Mouse (Mus musculus): ENCODE measurements around the gene Aqp6. TPM values are rescaled to one million over a fixed set of nuclear protein-coding genes. Genes with fewer than 3 reads are reported as not detected.

The Aqp6 gene
- polyA plus RNA-seq, 1 experiment from 2014 or later = 0.22 TPM

DNA sequence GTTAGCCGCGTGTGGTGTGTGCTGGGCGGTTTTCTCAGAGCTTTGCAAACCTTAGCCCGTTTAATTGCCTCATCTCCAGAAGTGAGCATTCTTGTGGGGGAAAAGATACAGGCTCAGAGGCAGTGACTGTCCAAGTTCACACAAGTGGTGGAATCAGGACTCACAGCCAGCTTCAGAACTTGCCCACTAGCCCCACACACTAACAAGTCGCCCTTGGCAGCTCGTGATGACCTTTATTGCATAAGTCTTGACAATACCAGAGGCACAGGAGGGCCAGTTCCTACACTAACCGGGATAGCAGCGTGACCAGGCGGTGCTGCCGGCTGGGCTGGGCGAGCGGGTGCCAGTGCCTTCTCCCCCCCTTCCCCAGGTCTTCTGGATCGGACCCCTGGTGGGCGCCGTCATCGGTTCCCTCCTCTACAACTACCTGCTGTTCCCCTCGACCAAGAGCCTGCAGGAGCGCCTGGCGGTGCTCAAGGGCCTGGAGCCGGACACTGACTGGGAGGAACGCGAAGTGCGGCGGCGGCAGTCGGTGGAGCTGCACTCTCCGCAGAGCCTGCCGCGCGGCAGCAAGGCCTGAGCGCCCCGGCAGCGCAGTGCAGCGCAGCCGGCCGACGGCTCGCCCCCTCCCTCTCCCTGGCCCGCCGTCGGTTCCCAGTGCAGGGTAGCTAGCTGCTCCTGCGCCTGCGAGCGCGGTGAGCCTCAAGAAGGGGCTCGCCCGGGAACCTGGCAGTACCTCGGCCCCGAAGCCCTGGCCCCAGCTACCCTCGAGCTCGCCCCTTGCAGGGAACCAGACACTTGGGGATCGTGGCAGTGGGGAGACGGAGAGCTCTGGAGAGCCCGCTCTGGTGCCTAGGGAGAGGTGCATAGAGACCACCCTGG, 17.5 kb upstream of the Aqp6 start:
- Histone ChIP-seq H3K36me3 (ENCODE audit: control insufficient read depth, insufficient read depth, low read length) (no peaks in the 10 kb centered on the region), H3K4me3 (ENCODE audit: low read depth, low read length) (peak overlapping the region; percentile 28), H3K27me3 (ENCODE audit: control insufficient read depth, insufficient read depth, low read length) (peaks cover 68% of the 10 kb centered on the region), H3K4me1 (ENCODE audit: control insufficient read depth, insufficient read depth, low read length) (peaks cover 13% of the 10 kb centered on the region), H3K27ac (ENCODE audit: low read depth, low read length) (no peak overlapping the region), H3K9ac (ENCODE audit: low read length) (peak overlapping the region; percentile 51), H3K9me3 (ENCODE audit: control insufficient read depth, low read length) (no peaks in the 10 kb centered on the region), H3K4me2 (peak overlapping the region; percentile 51)
- DNase-seq (ENCODE audit: low spot score, missing footprints) (peak; percentile 95), ATAC-seq (ENCODE audit: low FRiP score) (peak; percentile 55)
- WGBS = 2% methylated on average over 46 of the region's 54 CpGs

GRCm38 (mm10) chr15:99584407-99585202, 16.6 kb upstream of the Aqp6 start:
- ATAC-seq (ENCODE audit: low FRiP score) (peak; percentile 42; the same call in 1 of the 2 replicates), DNase-seq (ENCODE audit: low spot score, missing footprints) (peak; percentile 93)
- Histone ChIP-seq H3K4me3 (ENCODE audit: low read depth, low read length) (peak overlapping the region; percentile 28; the same call in 1 of the 2 replicates), H3K4me2 (peak overlapping the region; percentile 51), H3K27ac (ENCODE audit: low read depth, low read length) (no peak overlapping the region), H3K27me3 (ENCODE audit: control insufficient read depth, insufficient read depth, low read length) (peaks cover 77% of the 10 kb centered on the region), H3K9me3 (ENCODE audit: control insufficient read depth, low read length) (no peaks in the 10 kb centered on the region), H3K9ac (ENCODE audit: low read length) (peak overlapping the region; percentile 51; the same call in 1 of the 2 replicates), H3K4me1 (ENCODE audit: control insufficient read depth, insufficient read depth, low read length) (peaks cover 13% of the 10 kb centered on the region), H3K36me3 (ENCODE audit: control insufficient read depth, insufficient read depth, low read length) (no peaks in the 10 kb centered on the region)
- WGBS = under 1% methylated on average over 24 of the region's 24 CpGs

DNA sequence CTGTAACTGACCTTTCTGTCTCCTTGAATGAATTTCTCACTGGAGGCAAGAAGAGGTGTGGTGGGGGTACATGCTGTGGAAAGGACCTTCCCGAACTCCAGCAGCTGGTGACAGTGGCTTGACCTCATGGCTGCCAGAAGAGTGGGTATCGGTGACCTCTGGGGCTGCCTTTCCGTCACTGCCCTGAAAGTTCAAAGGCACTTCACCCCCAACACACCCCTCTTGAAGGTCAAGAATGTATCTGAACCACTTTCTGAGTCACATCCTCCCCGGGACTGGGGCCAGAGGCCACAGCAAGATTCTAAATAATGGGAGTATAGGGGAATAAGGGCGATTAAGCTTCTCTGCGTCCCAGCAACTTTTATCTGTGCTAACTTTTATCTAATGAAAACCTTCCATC, 15.5 kb upstream of the Aqp6 start:
- peaks cover 17% of the 10 kb centered on the region for H3K4me1 ChIP-seq (ENCODE audit: control insufficient read depth, insufficient read depth, low read length)
- 54% methylated on average over 6 of the region's 6 CpGs for WGBS
- H3K4me3 ChIP-seq (ENCODE audit: low read depth, low read length) = no peak overlapping the region
- H3K36me3 ChIP-seq (ENCODE audit: control insufficient read depth, insufficient read depth, low read length) = no peaks in the 10 kb centered on the region
- H3K4me2 ChIP-seq = no peak overlapping the region
- DNase-seq (ENCODE audit: low spot score, missing footprints) (no peak), ATAC-seq (ENCODE audit: low FRiP score) (no peak)
- H3K9me3 ChIP-seq (ENCODE audit: control insufficient read depth, low read length) = no peaks in the 10 kb centered on the region
- H3K27me3 ChIP-seq (ENCODE audit: control insufficient read depth, insufficient read depth, low read length) = peaks cover 88% of the 10 kb centered on the region
- H3K27ac ChIP-seq (ENCODE audit: low read depth, low read length) = no peak overlapping the region
- no peak overlapping the region for H3K9ac ChIP-seq (ENCODE audit: low read length)

- ATAC-seq (ENCODE audit: low FRiP score) = no peak
- peaks cover 19% of the 10 kb centered on the region for H3K4me1 ChIP-seq (ENCODE audit: control insufficient read depth, insufficient read depth, low read length)
These were observed 14.7 kb upstream of the Aqp6 start for GRCm38 (mm10) chr15:99586525-99586924.

DNA sequence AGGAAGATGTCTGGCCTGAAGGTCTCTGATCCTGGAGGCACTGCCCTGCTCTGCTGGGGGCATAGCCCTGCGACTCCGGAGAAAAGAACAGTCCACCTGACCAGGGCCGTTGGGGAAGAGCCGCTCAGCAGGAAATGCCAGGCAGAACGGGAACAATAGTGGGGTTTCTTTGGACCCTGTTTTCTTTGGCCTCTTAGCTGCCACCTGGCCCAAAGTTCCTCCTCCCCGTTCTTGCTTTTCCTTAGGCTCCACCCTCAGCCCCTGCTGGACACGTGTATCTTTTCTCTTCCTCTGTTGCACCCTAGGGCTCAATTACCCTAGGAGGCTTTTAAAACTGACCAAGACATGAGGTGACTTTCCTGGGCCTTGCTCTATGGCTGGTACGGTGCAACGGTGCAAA, 12.0 kb upstream of the Aqp6 start:
- Histone ChIP-seq H3K9me3 (ENCODE audit: control insufficient read depth, low read length) (no peaks in the 10 kb centered on the region), H3K4me1 (ENCODE audit: control insufficient read depth, insufficient read depth, low read length) (peaks cover 15% of the 10 kb centered on the region), H3K27ac (ENCODE audit: low read depth, low read length) (no peak overlapping the region), H3K4me2 (no peak overlapping the region), H3K4me3 (ENCODE audit: low read depth, low read length) (no peak overlapping the region), H3K27me3 (ENCODE audit: control insufficient read depth, insufficient read depth, low read length) (peaks cover 93% of the 10 kb centered on the region), H3K36me3 (ENCODE audit: control insufficient read depth, insufficient read depth, low read length) (no peaks in the 10 kb centered on the region), H3K9ac (ENCODE audit: low read length) (no peak overlapping the region)
- ATAC-seq (ENCODE audit: low FRiP score) = no peak
- WGBS = 3% methylated on average over 9 of the region's 9 CpGs
- no peak for DNase-seq (ENCODE audit: low spot score, missing footprints)

More at GRCm38 (mm10) chr15:99586525-99586924, 14.7 kb upstream of the Aqp6 start:
- Histone ChIP-seq H3K9ac (ENCODE audit: low read length) (no peak overlapping the region), H3K9me3 (ENCODE audit: control insufficient read depth, low read length) (no peaks in the 10 kb centered on the region), H3K4me2 (no peak overlapping the region), H3K27ac (ENCODE audit: low read depth, low read length) (no peak overlapping the region), H3K27me3 (ENCODE audit: control insufficient read depth, insufficient read depth, low read length) (peaks cover 91% of the 10 kb centered on the region), H3K36me3 (ENCODE audit: control insufficient read depth, insufficient read depth, low read length) (no peaks in the 10 kb centered on the region), H3K4me3 (ENCODE audit: low read depth, low read length) (no peak overlapping the region)
- no peak for DNase-seq (ENCODE audit: low spot score, missing footprints)
- 87% methylated on average over 3 of the region's 3 CpGs for WGBS

GRCm38 (mm10) chr15:99589704-99590103, 11.5 kb upstream of the Aqp6 start:
- Histone ChIP-seq H3K4me1 (ENCODE audit: control insufficient read depth, insufficient read depth, low read length) (peaks cover 10% of the 10 kb centered on the region), H3K9me3 (ENCODE audit: control insufficient read depth, low read length) (no peaks in the 10 kb centered on the region), H3K27ac (ENCODE audit: low read depth, low read length) (no peak overlapping the region), H3K36me3 (ENCODE audit: control insufficient read depth, insufficient read depth, low read length) (no peaks in the 10 kb centered on the region), H3K4me2 (no peak overlapping the region), H3K9ac (ENCODE audit: low read length) (no peak overlapping the region), H3K27me3 (ENCODE audit: control insufficient read depth, insufficient read depth, low read length) (peaks cover 88% of the 10 kb centered on the region), H3K4me3 (ENCODE audit: low read depth, low read length) (no peak overlapping the region)
- ATAC-seq (ENCODE audit: low FRiP score) = no peak
- DNase-seq (ENCODE audit: low spot score, missing footprints) = no peak
- WGBS = 20% methylated on average over 7 of the region's 7 CpGs

DNA sequence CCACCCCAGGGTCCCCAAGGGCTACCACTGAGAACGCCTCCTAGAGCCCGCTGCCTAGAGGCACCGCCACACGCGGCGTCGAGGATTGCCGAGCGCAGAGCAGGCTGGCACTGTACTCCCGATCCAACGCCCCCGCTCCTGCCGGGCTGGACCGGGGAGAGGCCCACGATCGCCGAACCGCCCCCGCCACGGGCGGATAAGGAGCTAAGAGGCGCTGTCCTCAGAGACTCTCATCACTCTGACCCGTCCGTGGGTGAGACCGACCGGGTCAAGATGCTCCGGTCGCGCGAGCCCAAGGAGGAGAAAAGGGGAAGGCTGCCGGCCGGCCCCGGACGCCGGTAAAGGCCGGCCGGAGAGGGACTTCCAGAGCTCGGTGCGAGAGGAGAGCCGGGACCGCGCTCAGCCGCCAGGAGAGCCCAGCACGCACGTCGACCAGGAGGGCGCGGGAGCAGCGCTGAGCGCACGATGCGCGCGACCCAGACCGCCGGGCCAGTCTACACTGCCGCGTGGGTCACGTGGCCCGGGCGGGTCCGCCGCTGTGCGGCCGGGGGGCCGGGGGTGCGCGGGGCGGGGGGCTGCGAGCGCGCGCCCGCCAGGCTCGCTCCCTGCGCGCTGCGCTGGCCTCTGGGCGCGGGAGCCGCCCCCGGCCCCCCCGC, 10.6 kb upstream of the Aqp6 start, which contains the start of gene Aqp5:
Aqp5 (plus strand) TSS at position 354 of the 656 bp plus-strand sequence.
- Histone ChIP-seq H3K9ac (ENCODE audit: low read length) (peak within 1 kb of the TSS; percentile 27), H3K4me1 (ENCODE audit: control insufficient read depth, insufficient read depth, low read length) (peaks cover 5% of the 10 kb centered on the region; the same call in 1 of the 2 replicates), H3K36me3 (ENCODE audit: control insufficient read depth, insufficient read depth, low read length) (no peaks in the 10 kb centered on the region), H3K4me3 (ENCODE audit: low read depth, low read length) (peak within 1 kb of the TSS; percentile 37), H3K4me2 (peak within 1 kb of the TSS; percentile 46), H3K9me3 (ENCODE audit: control insufficient read depth, low read length) (no peaks in the 10 kb centered on the region), H3K27me3 (ENCODE audit: control insufficient read depth, insufficient read depth, low read length) (peaks cover 82% of the 10 kb centered on the region), H3K27ac (ENCODE audit: low read depth, low read length) (no peak within 1 kb of the TSS)
- 2% methylated on average over 57 of the region's 83 CpGs for WGBS
- ATAC-seq (ENCODE audit: low FRiP score) (peak; percentile 75), DNase-seq (ENCODE audit: low spot score, missing footprints) (peak; percentile 91)

DNA sequence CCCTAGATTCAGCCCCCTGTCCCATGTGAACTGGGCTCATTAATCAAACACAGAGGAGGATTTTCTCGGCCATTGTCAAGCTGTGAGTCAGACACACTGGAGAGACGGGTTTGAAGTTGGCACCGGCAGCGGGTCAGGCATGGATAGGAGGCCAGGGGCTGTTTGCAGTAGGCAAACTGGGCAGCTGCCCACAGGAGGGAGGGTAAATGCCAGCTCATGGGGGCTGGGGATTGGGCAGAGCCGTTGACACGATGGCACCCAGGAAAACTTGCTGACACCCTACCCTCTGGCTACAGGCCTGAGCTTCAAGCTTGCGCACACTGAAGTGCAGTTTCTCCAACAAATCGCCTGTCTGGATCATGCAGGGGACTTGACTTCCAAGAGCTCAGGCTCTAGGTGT, 9.0 kb upstream of the Aqp6 start:
- H3K4me3 ChIP-seq (ENCODE audit: low read depth, low read length) = no peak overlapping the region
- DNase-seq (ENCODE audit: low spot score, missing footprints) (no peak), ATAC-seq (ENCODE audit: low FRiP score) (no peak)
- peaks cover 5% of the 10 kb centered on the region; the same call in 1 of the 2 replicates for H3K4me1 ChIP-seq (ENCODE audit: control insufficient read depth, insufficient read depth, low read length)
- H3K9me3 ChIP-seq (ENCODE audit: control insufficient read depth, low read length) = no peaks in the 10 kb centered on the region
- no peak overlapping the region for H3K9ac ChIP-seq (ENCODE audit: low read length)
- no peak overlapping the region for H3K27ac ChIP-seq (ENCODE audit: low read depth, low read length)
- no peak overlapping the region for H3K4me2 ChIP-seq
- H3K36me3 ChIP-seq (ENCODE audit: control insufficient read depth, insufficient read depth, low read length) = no peaks in the 10 kb centered on the region
- H3K27me3 ChIP-seq (ENCODE audit: control insufficient read depth, insufficient read depth, low read length) = peaks cover 70% of the 10 kb centered on the region
- 80% methylated on average over 8 of the region's 8 CpGs for WGBS

Measured in midbrain, embryonic 11.5 days (tissue).